Mouse (Mus musculus): ENCODE results near the gene Slc26a3.

The Slc26a3 gene

DNA sequence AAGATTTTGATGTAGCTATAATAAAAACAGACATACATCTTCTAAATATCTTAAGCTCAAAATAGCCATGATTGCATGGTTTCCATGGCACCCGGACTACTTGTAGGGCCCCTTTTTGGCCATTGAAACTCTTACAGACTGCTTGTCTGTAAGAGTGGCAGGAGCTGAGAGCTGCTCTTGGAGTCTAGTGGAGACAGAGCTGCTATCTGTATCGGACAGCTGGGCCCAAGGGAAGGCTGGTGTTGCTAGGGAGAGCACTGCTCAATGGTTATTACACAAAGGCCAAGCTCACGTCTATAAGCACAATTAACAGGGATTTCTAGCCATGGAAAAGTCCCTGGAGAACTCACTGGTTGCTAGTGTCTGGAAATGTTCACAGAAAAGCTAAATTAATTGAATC, 130.7 kb downstream of the Slc26a3 start:
- no peak for DNase-seq
